ENCODE assay signal across 12 mouse cellular contexts in the genomic region with DNA sequence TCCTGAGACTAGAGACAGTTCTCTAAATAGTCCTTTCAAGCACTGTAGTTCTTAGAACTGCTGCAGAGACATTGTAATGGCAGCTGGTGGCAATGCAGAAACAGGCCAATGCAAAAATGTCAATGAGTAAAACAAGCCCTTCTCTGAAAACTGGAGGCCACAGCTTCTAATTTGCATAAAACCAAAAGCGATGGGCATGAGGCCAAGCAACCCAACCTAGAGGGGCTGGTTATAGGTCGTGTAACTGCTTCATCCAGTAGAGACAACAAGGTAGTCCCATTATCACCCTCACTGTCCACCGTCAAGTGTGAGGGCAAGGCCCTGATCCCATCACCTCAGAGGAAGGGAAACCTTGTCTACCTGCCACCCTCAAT.
DNase-seq lines count a peak whose midpoint lies in the region; ATAC-seq and TF ChIP-seq lines count a peak whose summit lies in the region.
"Had no signal": no experiment of that assay in that cellular context is flagged by ENCODE, and none has a peak within 500 bp of the region (broad histone marks: within the 10 kb centered on the region; RNA-seq: fewer than 3 reads in every experiment).

No protein-coding gene starts in this region.

- no peak for TF ChIP-seq RAD21 in MEL (IDR thresholded peaks at IDR 0.05; ENCODE audit: low read depth, low read length)

- no peaks in the 10 kb centered on the region for H3K9me3 ChIP-seq in heart, embryonic 10.5 days
- H3K9me3 ChIP-seq in lung, embryonic 14.5 days (ENCODE audit: low read depth, low read length): no peaks in the 10 kb centered on the region
- no peaks in the 10 kb centered on the region for H3K9me3 ChIP-seq in MEL (replicated peaks; ENCODE audit: insufficient read depth, low read length)
- H3K9me3 ChIP-seq in hindbrain, embryonic 16.5 days (ENCODE audit: control insufficient read depth, low read length): no peaks in the 10 kb centered on the region
- H3K9me3 ChIP-seq: limb, embryonic 15.5 days had no signal

- ATAC-seq in lung, embryonic 14.5 days (ENCODE audit: insufficient read depth): no peak
- ATAC-seq in hindbrain, embryonic 16.5 days: no peak

- no peaks in the 10 kb centered on the region for H3K27me3 ChIP-seq in heart, embryonic 10.5 days (ENCODE audit: insufficient read depth, poor library complexity, severe bottlenecking)
- H3K27me3 ChIP-seq in heart, adult 2 months (ENCODE audit: control insufficient read depth, insufficient read depth, low read length): no peaks in the 10 kb centered on the region
- no peaks in the 10 kb centered on the region for H3K27me3 ChIP-seq in lung, embryonic 14.5 days (ENCODE audit: insufficient read depth, low read length)
- H3K27me3 ChIP-seq in MEL (ENCODE audit: control insufficient read depth in 1 of 2, insufficient read depth in 2 of 2, low read length in 2 of 2): no peaks in the 10 kb centered on the region
- H3K27me3 ChIP-seq in hindbrain, embryonic 16.5 days (replicated peaks; ENCODE audit: control insufficient read depth, insufficient read depth, low read length): no peaks in the 10 kb centered on the region
- H3K27me3 ChIP-seq: limb, embryonic 15.5 days had no signal

- peak overlapping the region; percentile 57; the same call in 1 of the 2 replicates for H3K27ac ChIP-seq in heart, embryonic 10.5 days
- H3K27ac ChIP-seq in heart, adult 2 months: no peak overlapping the region
- H3K27ac ChIP-seq in lung, embryonic 14.5 days (ENCODE audit: low read depth): no peak overlapping the region
- H3K27ac ChIP-seq in MEL (ENCODE audit: control insufficient read depth, low read depth, low read length): no peak overlapping the region
- peak overlapping the region; percentile 8; the same call in 1 of the 2 replicates for H3K27ac ChIP-seq in hindbrain, embryonic 16.5 days (ENCODE audit: low read depth, low read length)
- H3K27ac ChIP-seq: limb, embryonic 15.5 days had no signal

- H3K79me2 ChIP-seq in heart, adult 2 months (replicated peaks; ENCODE audit: control insufficient read depth, insufficient read depth, low read length): peaks cover 1% of the 10 kb centered on the region; the same call in 1 of the 2 replicates
- no peaks in the 10 kb centered on the region for H3K79me2 ChIP-seq in MEL (ENCODE audit: control insufficient read depth, insufficient read depth, low read length, poor library complexity)

- no peak for DNase-seq in heart, embryonic 10.5 days (ENCODE audit: low spot score)
- DNase-seq in heart, adult 2 months: no peak
- peak; percentile 36 for DNase-seq in lung, embryonic 14.5 days
- no peak for DNase-seq in lung, postnatal 25 days (ENCODE audit: low spot score)
- DNase-seq in MEL (ENCODE audit: low read depth, low spot score): peak; percentile 12
- no peak for DNase-seq in B cell, adult 2 months
- no peak for DNase-seq in testis, postnatal 14 days (ENCODE audit: low spot score)
- DNase-seq: adrenal gland, postnatal 36 days; cerebellum, adult 11-12 months; kidney, adult 18-20 months had no signal

- peaks cover 26% of the 10 kb centered on the region for H3K4me1 ChIP-seq in heart, embryonic 10.5 days
- H3K4me1 ChIP-seq in heart, adult 2 months (ENCODE audit: control insufficient read depth, insufficient read depth, low read length): peaks cover 10% of the 10 kb centered on the region
- peaks cover 6% of the 10 kb centered on the region; the same call in 1 of the 2 replicates for H3K4me1 ChIP-seq in lung, embryonic 14.5 days (ENCODE audit: insufficient read depth)
- peaks cover 4% of the 10 kb centered on the region in 2 experiments; a peak in 1 of 4 replicates for H3K4me1 ChIP-seq in MEL (ENCODE audit: control insufficient read depth in 1 of 2, insufficient read depth in 2 of 2, low read length in 2 of 2)
- peaks cover 14% of the 10 kb centered on the region for H3K4me1 ChIP-seq in hindbrain, embryonic 16.5 days (ENCODE audit: control insufficient read depth, insufficient read depth, low read depth, low read length)

- no peak overlapping the region for H3K4me2 ChIP-seq in lung, embryonic 14.5 days
- H3K4me2 ChIP-seq in hindbrain, embryonic 16.5 days (ENCODE audit: low read length): no peak overlapping the region
- H3K4me2 ChIP-seq: limb, embryonic 15.5 days had no signal

- H3K9ac ChIP-seq in heart, adult 2 months (ENCODE audit: low read depth, low read length): no peak overlapping the region
- no peak overlapping the region for H3K9ac ChIP-seq in lung, embryonic 14.5 days
- no peak overlapping the region for H3K9ac ChIP-seq in MEL (ENCODE audit: control insufficient read depth, low read depth, low read length, poor library complexity, severe bottlenecking)
- H3K9ac ChIP-seq in hindbrain, embryonic 16.5 days (ENCODE audit: low read depth, low read length): no peak overlapping the region
- H3K9ac ChIP-seq: limb, embryonic 15.5 days had no signal

- TF ChIP-seq CTCF in heart, adult 2 months (IDR thresholded peaks at IDR 0.05): no peak
- no peak for TF ChIP-seq CTCF in lung, embryonic 14.5 days (IDR thresholded peaks at IDR 0.05; ENCODE audit: low read depth)
- no peak for TF ChIP-seq CTCF in MEL (IDR thresholded peaks at IDR 0.05 in 2 of 3, conservative IDR thresholded peaks at IDR 0.05 in 1 of 3; ENCODE audit: control insufficient read depth in 1 of 3, insufficient read depth in 1 of 3, low read depth in 2 of 3, low read length in 3 of 3, poor library complexity in 1 of 3, severe bottlenecking in 1 of 3)

- TF ChIP-seq EP300 in heart, adult 2 months (IDR thresholded peaks at IDR 0.05; ENCODE audit: insufficient read depth, low read depth, low read length): no peak
- TF ChIP-seq EP300 in MEL (IDR thresholded peaks at IDR 0.05; ENCODE audit: low read depth in 1 of 2, low read length in 2 of 2): no peak

- intact Hi-C loops in heart, adult 2 months (cut with DNase I): loop anchor here (1.0 to 10.0 kb wide), 3 partner anchors 49 to 310 kb away; no protein-coding TSS in a partner anchor

- H3K4me3 ChIP-seq in heart, embryonic 10.5 days: no peak overlapping the region
- H3K4me3 ChIP-seq in heart, adult 2 months: no peak overlapping the region
- H3K4me3 ChIP-seq in lung, embryonic 14.5 days (ENCODE audit: low read depth, low read length): no peak overlapping the region
- no peak overlapping the region for H3K4me3 ChIP-seq in MEL (ENCODE audit: control insufficient read depth in 1 of 2, insufficient read depth in 1 of 2, low read depth in 2 of 2, low read length in 2 of 2)
- no peak overlapping the region for H3K4me3 ChIP-seq in hindbrain, embryonic 16.5 days (ENCODE audit: low read length)
- H3K4me3 ChIP-seq: limb, embryonic 15.5 days had no signal

- 54% methylated on average over 3 of the region's 3 CpGs for WGBS in heart, embryonic 10.5 days
- 58% methylated on average over 3 of the region's 3 CpGs for WGBS in heart, adult 2 months
- WGBS in lung, embryonic 14.5 days: 50% methylated on average over 3 of the region's 3 CpGs
- WGBS in hindbrain, embryonic 16.5 days: 40% methylated on average over 3 of the region's 3 CpGs

- no peak for TF ChIP-seq POLR2A in heart, adult 2 months (IDR thresholded peaks at IDR 0.05; ENCODE audit: insufficient read depth, low read depth, low read length)
- no peak for TF ChIP-seq POLR2A in MEL (IDR thresholded peaks at IDR 0.05; ENCODE audit: control insufficient read depth in 1 of 2, insufficient read depth in 1 of 2, low read depth in 1 of 2, low read length in 2 of 2, poor library complexity in 1 of 2)

- no peaks in the 10 kb centered on the region for H3K36me3 ChIP-seq in heart, embryonic 10.5 days
- H3K36me3 ChIP-seq in heart, adult 2 months (ENCODE audit: control insufficient read depth, insufficient read depth, low read length): no peaks in the 10 kb centered on the region; the same call in 1 of the 2 replicates
- no peaks in the 10 kb centered on the region for H3K36me3 ChIP-seq in lung, embryonic 14.5 days (ENCODE audit: insufficient read depth)
- peaks cover 0 to 8% of the 10 kb centered on the region in 2 experiments; a peak in 1 of 4 replicates for H3K36me3 ChIP-seq in MEL (ENCODE audit: control insufficient read depth in 1 of 2, insufficient read depth in 2 of 2, low read length in 2 of 2)
- no peaks in the 10 kb centered on the region for H3K36me3 ChIP-seq in hindbrain, embryonic 16.5 days (ENCODE audit: control insufficient read depth, insufficient read depth, low read length)
- H3K36me3 ChIP-seq: limb, embryonic 15.5 days had no signal

TF ChIP-seq in MEL, 35 proteins besides CTCF, POLR2A, EP300 and RAD21:
- no peak for TF ChIP-seq E2F4 (IDR thresholded peaks at IDR 0.05; ENCODE audit: borderline replicate concordance, low read depth, low read length)
- TF ChIP-seq ZMIZ1 (IDR thresholded peaks at IDR 0.05; ENCODE audit: low read depth, low read length): no peak
- no peak for TF ChIP-seq CHD2 (IDR thresholded peaks at IDR 0.05; ENCODE audit: low read length)
- TF ChIP-seq MAX (IDR thresholded peaks at IDR 0.05; ENCODE audit: low read length): no peak
- no peak for TF ChIP-seq GABPA (IDR thresholded peaks at IDR 0.05; ENCODE audit: low read depth, low read length)
- no peak for TF ChIP-seq HCFC1 (IDR thresholded peaks at IDR 0.05; ENCODE audit: low read depth, low read length)
- no peak for TF ChIP-seq ZKSCAN1 (IDR thresholded peaks at IDR 0.05; ENCODE audit: low read depth, low read length)
- no peak for TF ChIP-seq RCOR1 (IDR thresholded peaks at IDR 0.05; ENCODE audit: low read depth, low read length)
- no peak for TF ChIP-seq NELFE (IDR thresholded peaks at IDR 0.05; ENCODE audit: low read depth, low read length)
- no peak for TF ChIP-seq POLR2AphosphoS5 (IDR thresholded peaks at IDR 0.05; ENCODE audit: borderline replicate concordance, low read depth, low read length)
- TF ChIP-seq ZC3H11A (IDR thresholded peaks at IDR 0.05; ENCODE audit: low read depth, low read length): no peak
- TF ChIP-seq USF2 (IDR thresholded peaks at IDR 0.05; ENCODE audit: borderline replicate concordance in 1 of 2, insufficient read depth in 1 of 2, low read depth in 1 of 2, low read length in 2 of 2): no peak

Comparison
In these comparisons a context has a peak if more than half of its experiments do, and no peak if none do; other contexts are left out.
1. DNase-seq: peak in lung, embryonic 14.5 days (single experiment) and MEL (single experiment); none in heart, embryonic 10.5 days (single experiment), heart, adult 2 months (0 of 2), lung, postnatal 25 days (single experiment), B cell, adult 2 months (0 of 2) and testis, postnatal 14 days (single experiment).
2. H3K27ac ChIP-seq: peak in heart, embryonic 10.5 days (single experiment) and hindbrain, embryonic 16.5 days (single experiment); none in heart, adult 2 months (single experiment), lung, embryonic 14.5 days (single experiment) and MEL (single experiment).